In the genomic region with DNA sequence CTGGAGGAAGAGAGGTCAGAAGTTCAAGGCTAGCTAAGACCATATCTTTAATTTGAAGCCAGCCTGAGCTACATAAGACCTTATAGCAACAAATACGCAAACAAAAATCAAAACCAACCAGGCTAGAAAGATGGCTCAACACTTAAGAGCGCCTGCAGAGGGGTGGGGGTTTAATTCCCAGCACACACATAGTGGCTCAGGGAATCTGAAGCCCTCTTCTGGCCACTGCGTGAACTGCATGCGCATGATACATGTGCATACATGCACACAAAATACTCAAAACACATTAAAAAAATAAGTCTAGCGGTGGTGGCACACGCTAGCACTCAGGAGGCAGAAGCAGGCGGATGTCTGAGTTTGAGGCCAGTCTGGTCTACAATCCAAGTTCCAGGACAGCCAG, we compare ENCODE assay signal across 10 mouse cellular contexts. TPM values are rescaled to one million over a fixed set of nuclear protein-coding genes. Genes with fewer than 3 reads are reported as not detected.
DNase-seq lines count a peak whose midpoint lies in the region; ATAC-seq and TF ChIP-seq lines count a peak whose summit lies in the region.
"Had no signal": no experiment of that assay in that cellular context is flagged by ENCODE, and none has a peak within 500 bp of the region (broad histone marks: within the 10 kb centered on the region; RNA-seq: fewer than 3 reads in every experiment).

No protein-coding gene starts in this region.

- no peak for ATAC-seq in heart, postnatal 0 days (ENCODE audit: insufficient read depth, low read depth)
- no peak for ATAC-seq in midbrain, postnatal 0 days (ENCODE audit: low FRiP score)
- ATAC-seq in midbrain, embryonic 11.5 days (ENCODE audit: low FRiP score), result no peak
- peak; percentile 59 for ATAC-seq in megakaryocyte progenitor cell, adult 5-6 weeks (replicated peaks; ENCODE audit: poor library complexity)
- ATAC-seq in forebrain, embryonic 16.5 days, result no peak
- ATAC-seq: Patski had no signal

- TF ChIP-seq CTCF in heart, postnatal 0 days (IDR thresholded peaks at IDR 0.05; ENCODE audit: low read depth), result peak; percentile 26
- TF ChIP-seq CTCF in midbrain, postnatal 0 days (IDR thresholded peaks at IDR 0.05), result peak; percentile 66

- no peak overlapping the region for H3K9ac ChIP-seq in heart, postnatal 0 days (replicated peaks; ENCODE audit: low read depth, low read length)
- H3K9ac ChIP-seq in midbrain, postnatal 0 days (replicated peaks; ENCODE audit: low read length, poor library complexity, severe bottlenecking), result no peak overlapping the region
- H3K9ac ChIP-seq in midbrain, embryonic 11.5 days (ENCODE audit: low read length), result no peak overlapping the region
- no peak overlapping the region for H3K9ac ChIP-seq in forebrain, embryonic 16.5 days (replicated peaks; ENCODE audit: low read depth, low read length)

- H3K9me3 ChIP-seq in heart, postnatal 0 days (replicated peaks; ENCODE audit: control insufficient read depth, low read length), result no peaks in the 10 kb centered on the region
- H3K9me3 ChIP-seq in midbrain, postnatal 0 days (ENCODE audit: low read length), result no peaks in the 10 kb centered on the region
- H3K9me3 ChIP-seq in midbrain, embryonic 11.5 days (ENCODE audit: control insufficient read depth, low read length), result no peaks in the 10 kb centered on the region
- peaks cover 4% of the 10 kb centered on the region; the same call in 1 of the 2 replicates for H3K9me3 ChIP-seq in forebrain, embryonic 16.5 days (ENCODE audit: control insufficient read depth, low read length)

- H3K27me3 ChIP-seq in heart, postnatal 0 days (ENCODE audit: control insufficient read depth, insufficient read depth, low read length), result peaks cover 56% of the 10 kb centered on the region
- H3K27me3 ChIP-seq in midbrain, postnatal 0 days (ENCODE audit: insufficient read depth, low read length), result peaks cover 39% of the 10 kb centered on the region
- peaks cover 54% of the 10 kb centered on the region for H3K27me3 ChIP-seq in midbrain, embryonic 11.5 days (ENCODE audit: control insufficient read depth, insufficient read depth, low read length)
- H3K27me3 ChIP-seq in forebrain, embryonic 16.5 days (replicated peaks; ENCODE audit: control insufficient read depth, insufficient read depth, low read length), result peaks cover 66% of the 10 kb centered on the region

- H3K4me3 ChIP-seq in heart, postnatal 0 days (ENCODE audit: low read depth, low read length), result no peak overlapping the region
- no peak overlapping the region for H3K4me3 ChIP-seq in midbrain, postnatal 0 days (ENCODE audit: low read depth, low read length)
- H3K4me3 ChIP-seq in midbrain, embryonic 11.5 days (ENCODE audit: low read depth, low read length), result no peak overlapping the region
- H3K4me3 ChIP-seq in forebrain, embryonic 16.5 days (replicated peaks; ENCODE audit: low read length), result no peak overlapping the region

- H3K36me3 ChIP-seq in heart, postnatal 0 days (replicated peaks; ENCODE audit: control insufficient read depth, insufficient read depth, low read length), result no peaks in the 10 kb centered on the region
- no peaks in the 10 kb centered on the region for H3K36me3 ChIP-seq in midbrain, postnatal 0 days (ENCODE audit: insufficient read depth, low read length)
- no peaks in the 10 kb centered on the region for H3K36me3 ChIP-seq in midbrain, embryonic 11.5 days (ENCODE audit: control insufficient read depth, insufficient read depth, low read length)
- no peaks in the 10 kb centered on the region for H3K36me3 ChIP-seq in forebrain, embryonic 16.5 days (ENCODE audit: control insufficient read depth, insufficient read depth)

- no peak for TF ChIP-seq EP300 in heart, postnatal 0 days (IDR thresholded peaks at IDR 0.05; ENCODE audit: low read depth)

- H3K4me1 ChIP-seq in heart, postnatal 0 days (ENCODE audit: control insufficient read depth, insufficient read depth), result peaks cover 6% of the 10 kb centered on the region; the same call in 1 of the 2 replicates
- no peaks in the 10 kb centered on the region for H3K4me1 ChIP-seq in midbrain, postnatal 0 days (ENCODE audit: insufficient read depth, low read length)
- peaks cover 5% of the 10 kb centered on the region for H3K4me1 ChIP-seq in midbrain, embryonic 11.5 days (ENCODE audit: control insufficient read depth, insufficient read depth, low read length)
- H3K4me1 ChIP-seq in forebrain, embryonic 16.5 days (replicated peaks; ENCODE audit: control insufficient read depth, insufficient read depth, low read length), result no peaks in the 10 kb centered on the region

- no peak overlapping the region for H3K4me2 ChIP-seq in heart, postnatal 0 days (ENCODE audit: low read depth, low read length)
- H3K4me2 ChIP-seq in midbrain, postnatal 0 days (ENCODE audit: low read depth, low read length, poor library complexity, severe bottlenecking), result no peak overlapping the region
- H3K4me2 ChIP-seq in midbrain, embryonic 11.5 days, result no peak overlapping the region
- H3K4me2 ChIP-seq in forebrain, embryonic 16.5 days (ENCODE audit: low read length), result no peak overlapping the region

- WGBS in heart, postnatal 0 days, result 38% methylated on average over 7 of the region's 7 CpGs
- WGBS in midbrain, postnatal 0 days, result 51% methylated on average over 7 of the region's 7 CpGs
- WGBS in midbrain, embryonic 11.5 days, result 40% methylated on average over 7 of the region's 7 CpGs
- WGBS in forebrain, embryonic 16.5 days, result 35% methylated on average over 7 of the region's 7 CpGs

- no peak for DNase-seq in heart, postnatal 0 days (ENCODE audit: low spot score)
- no peak for DNase-seq in heart, adult 9 months (ENCODE audit: low spot score in 2 of 2)
- no peak for DNase-seq in midbrain, postnatal 0 days (ENCODE audit: low spot score)
- DNase-seq in midbrain, embryonic 11.5 days (ENCODE audit: low spot score, missing footprints), result no peak
- peak; percentile 87 for DNase-seq in R1 (ENCODE audit: low read depth, low spot score)
- DNase-seq in left cerebral cortex, adult 9 months (ENCODE audit: low spot score in 2 of 2), result no peak

- H3K27ac ChIP-seq in heart, postnatal 0 days (ENCODE audit: low read depth), result no peak overlapping the region
- no peak overlapping the region for H3K27ac ChIP-seq in midbrain, postnatal 0 days (ENCODE audit: low read depth, low read length)
- no peak overlapping the region for H3K27ac ChIP-seq in midbrain, embryonic 11.5 days (ENCODE audit: low read depth, low read length)
- no peak overlapping the region for H3K27ac ChIP-seq in forebrain, embryonic 16.5 days (ENCODE audit: low read length)

RNA-seq across cellular contexts. Expression of gene Wnt1, which starts 3.9 kb away (rescaled TPM):
- not detected in 2 replicates for total RNA-seq in heart, postnatal 0 days (2014; rRNA removed; ENCODE audit: low replicate concordance)
- not detected in 2 replicates for polyA plus RNA-seq in heart, postnatal 0 days (2015; fragmentation: Nextera tagmentation; extraction: Ambion mirVana)
- 0.33 TPM in 2 replicates for total RNA-seq in midbrain, postnatal 0 days (2014; rRNA removed)
- 0.81 and 1.1 TPM in 2 replicates for polyA plus RNA-seq in midbrain, postnatal 0 days (2015; fragmentation: Nextera tagmentation; extraction: Ambion mirVana)
- polyA plus RNA-seq in midbrain, embryonic 11.5 days (2014; fragmentation: Nextera tagmentation; extraction: Ambion mirVana), result 11.6 and 14.0 TPM in 2 replicates
- total RNA-seq in megakaryocyte progenitor cell, adult 5-6 weeks (2015), result not detected in 2 replicates
- total RNA-seq in megakaryocyte progenitor cell, adult 5-6 weeks (2017), result not detected in 2 replicates
- 0.10 and 0.42 TPM in 2 replicates for polyA plus RNA-seq in forebrain, embryonic 16.5 days (2015; fragmentation: Nextera tagmentation; extraction: Ambion mirVana)
- total RNA-seq: hematopoietic stem cell, adult 5-6 weeks had no signal
- polyA plus RNA-seq: Patski had no signal

RNA-seq across cellular contexts. Expression of gene Wnt10b, which starts 7.8 kb away (rescaled TPM):
- total RNA-seq in heart, postnatal 0 days (2014; rRNA removed; ENCODE audit: low replicate concordance), result not detected in 2 replicates
- 0.07 TPM in 1 of 2 replicates, not detected in the other for polyA plus RNA-seq in heart, postnatal 0 days (2015; fragmentation: Nextera tagmentation; extraction: Ambion mirVana)
- 0.38 and 1.5 TPM in 2 replicates for total RNA-seq in midbrain, postnatal 0 days (2014; rRNA removed)
- not detected in 2 replicates for polyA plus RNA-seq in midbrain, postnatal 0 days (2015; fragmentation: Nextera tagmentation; extraction: Ambion mirVana)
- polyA plus RNA-seq in midbrain, embryonic 11.5 days (2014; fragmentation: Nextera tagmentation; extraction: Ambion mirVana), result 0.30 and 0.40 TPM in 2 replicates
- total RNA-seq in megakaryocyte progenitor cell, adult 5-6 weeks (2015), result 0.22 TPM in 1 of 2 replicates, not detected in the other
- 0.54 TPM in 1 of 2 replicates, not detected in the other for total RNA-seq in megakaryocyte progenitor cell, adult 5-6 weeks (2017)
- polyA plus RNA-seq in forebrain, embryonic 16.5 days (2015; fragmentation: Nextera tagmentation; extraction: Ambion mirVana), result not detected in 2 replicates
- polyA plus RNA-seq: Patski had no signal

RNA-seq across cellular contexts. Expression of gene Arf3, which starts 22.7 kb away (rescaled TPM):
- 27.6 and 28.7 TPM in 2 replicates for total RNA-seq in heart, postnatal 0 days (2014; rRNA removed; ENCODE audit: low replicate concordance)
- polyA plus RNA-seq in heart, postnatal 0 days (2015; fragmentation: Nextera tagmentation; extraction: Ambion mirVana), result 15.9 and 17.3 TPM in 2 replicates
- 122 and 144 TPM in 2 replicates for total RNA-seq in midbrain, postnatal 0 days (2014; rRNA removed)
- polyA plus RNA-seq in midbrain, postnatal 0 days (2015; fragmentation: Nextera tagmentation; extraction: Ambion mirVana), result 89.2 and 93.8 TPM in 2 replicates
- polyA plus RNA-seq in midbrain, embryonic 11.5 days (2014; fragmentation: Nextera tagmentation; extraction: Ambion mirVana), result 28.1 and 33.4 TPM in 2 replicates
- total RNA-seq in megakaryocyte progenitor cell, adult 5-6 weeks (2015), result 32.3 and 35.2 TPM in 2 replicates
- 32.2 and 36.9 TPM in 2 replicates for total RNA-seq in megakaryocyte progenitor cell, adult 5-6 weeks (2017)
- 82.6 and 99.9 TPM in 2 replicates for polyA plus RNA-seq in forebrain, embryonic 16.5 days (2015; fragmentation: Nextera tagmentation; extraction: Ambion mirVana)

RNA-seq across cellular contexts. Expression of gene Ddn, which starts 23.5 kb away (rescaled TPM):
- total RNA-seq in heart, postnatal 0 days (2014; rRNA removed; ENCODE audit: low replicate concordance), result 1.4 and 1.9 TPM in 2 replicates
- 0.11 TPM in 2 replicates for polyA plus RNA-seq in heart, postnatal 0 days (2015; fragmentation: Nextera tagmentation; extraction: Ambion mirVana)
- 5.5 and 7.3 TPM in 2 replicates for total RNA-seq in midbrain, postnatal 0 days (2014; rRNA removed)
- polyA plus RNA-seq in midbrain, postnatal 0 days (2015; fragmentation: Nextera tagmentation; extraction: Ambion mirVana), result 0.51 and 0.64 TPM in 2 replicates
- 0.48 and 0.74 TPM in 2 replicates for polyA plus RNA-seq in midbrain, embryonic 11.5 days (2014; fragmentation: Nextera tagmentation; extraction: Ambion mirVana)
- not detected in 2 replicates for total RNA-seq in megakaryocyte progenitor cell, adult 5-6 weeks (2015)
- total RNA-seq in megakaryocyte progenitor cell, adult 5-6 weeks (2017), result under 0.01 and 0.10 TPM in 2 replicates
- 0.46 and 0.58 TPM in 2 replicates for polyA plus RNA-seq in forebrain, embryonic 16.5 days (2015; fragmentation: Nextera tagmentation; extraction: Ambion mirVana)
- polyA plus RNA-seq: Patski had no signal

RNA-seq across cellular contexts. Expression of gene Prkag1, which starts 45.6 kb away (rescaled TPM):
- total RNA-seq in heart, postnatal 0 days (2014; rRNA removed; ENCODE audit: low replicate concordance), result 115 and 134 TPM in 2 replicates
- 113 and 114 TPM in 2 replicates for polyA plus RNA-seq in heart, postnatal 0 days (2015; fragmentation: Nextera tagmentation; extraction: Ambion mirVana)
- 45.1 and 50.6 TPM in 2 replicates for total RNA-seq in midbrain, postnatal 0 days (2014; rRNA removed)
- 50.6 and 57.4 TPM in 2 replicates for polyA plus RNA-seq in midbrain, postnatal 0 days (2015; fragmentation: Nextera tagmentation; extraction: Ambion mirVana)
- polyA plus RNA-seq in midbrain, embryonic 11.5 days (2014; fragmentation: Nextera tagmentation; extraction: Ambion mirVana), result 69.7 and 81.4 TPM in 2 replicates
- total RNA-seq in megakaryocyte progenitor cell, adult 5-6 weeks (2015), result 38.4 and 50.6 TPM in 2 replicates
- total RNA-seq in megakaryocyte progenitor cell, adult 5-6 weeks (2017), result 97.3 and 105 TPM in 2 replicates
- 79.5 and 89.2 TPM in 2 replicates for polyA plus RNA-seq in forebrain, embryonic 16.5 days (2015; fragmentation: Nextera tagmentation; extraction: Ambion mirVana)
